Mouse (Mus musculus): ENCODE measurements around the gene Lrrc2. TPM values are rescaled to one million over a fixed set of nuclear protein-coding genes. Genes with fewer than 3 reads are reported as not detected.
A peak's percentile ranks its signal among the peaks of the same experiment; 100 is the strongest.

Lrrc2 gene
- polyA plus RNA-seq, 1 experiment from 2014 or later = 0.32 TPM

DNA sequence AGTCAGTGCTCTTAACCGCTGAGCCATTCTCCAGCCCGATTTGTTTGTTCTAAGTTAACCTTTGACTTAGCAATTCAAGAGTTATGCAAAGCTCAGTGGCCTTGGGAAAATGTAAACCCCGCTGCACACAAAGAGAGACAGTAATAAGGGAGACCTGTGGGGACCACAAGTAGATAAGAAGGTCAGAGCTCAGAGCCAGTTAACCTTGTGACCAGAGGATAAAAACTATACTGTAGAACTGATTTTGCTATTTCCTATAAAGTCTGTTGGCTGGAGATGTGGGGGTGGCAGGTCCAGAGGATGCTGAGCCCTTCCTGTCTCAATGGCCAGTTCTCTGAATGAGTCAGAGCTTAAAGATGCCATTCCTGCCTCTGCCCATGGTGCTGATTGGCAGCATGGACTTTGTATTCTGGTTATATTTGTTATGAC lies 42.0 kb downstream of the Lrrc2 start:
- Histone ChIP-seq H3K36me3 (no peaks in the 10 kb centered on the region), H3K4me2 (no peak overlapping the region), H3K4me3 (no peak overlapping the region), H3K27me3 (no peaks in the 10 kb centered on the region), H3K4me1 (peaks cover 5% of the 10 kb centered on the region; the same call in 1 of the 2 replicates), H3K27ac (no peak overlapping the region), H3K9me3 (no peaks in the 10 kb centered on the region), H3K9ac (no peak overlapping the region)
- no peak for ATAC-seq (ENCODE audit: insufficient number of reproducible peaks, low FRiP score, low TSS enrichment, low read depth)
- 49% methylated on average over 3 of the region's 3 CpGs for WGBS

DNA sequence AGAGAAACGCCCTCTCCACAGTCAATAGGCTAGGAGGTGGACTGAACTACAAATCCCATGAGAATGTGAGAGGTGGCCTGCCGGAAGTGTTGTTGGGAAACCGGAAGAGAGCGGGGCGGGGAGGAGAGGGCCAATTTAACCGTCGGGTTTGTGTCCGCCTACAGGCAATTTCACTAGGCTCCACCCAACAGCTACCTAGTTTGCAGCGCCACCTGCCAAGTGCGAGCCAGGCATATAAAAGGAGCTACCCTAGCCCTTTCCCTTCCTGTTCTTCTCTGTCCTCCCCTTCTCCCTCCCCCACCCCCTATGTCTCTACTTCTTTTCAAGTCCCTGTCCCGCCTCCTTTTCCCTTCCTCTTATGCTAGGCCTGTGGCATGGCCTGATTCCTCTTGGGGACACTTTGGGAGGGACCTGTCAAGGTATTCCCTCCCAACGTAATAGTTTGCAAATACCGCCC lies 43.4 kb downstream of the Lrrc2 start:
- no peaks in the 10 kb centered on the region for H3K36me3 ChIP-seq
- peak overlapping the region; percentile 47 for H3K4me2 ChIP-seq
- H3K27ac ChIP-seq = no peak overlapping the region
- peaks cover 5% of the 10 kb centered on the region; the same call in 1 of the 2 replicates for H3K4me1 ChIP-seq
- peak overlapping the region; percentile 23; the same call in 1 of the 2 replicates for H3K9ac ChIP-seq
- no peaks in the 10 kb centered on the region for H3K27me3 ChIP-seq
- H3K9me3 ChIP-seq = no peaks in the 10 kb centered on the region
- H3K4me3 ChIP-seq = peak overlapping the region; percentile 43
- WGBS = 6% methylated on average over 13 of the region's 13 CpGs
- ATAC-seq (ENCODE audit: insufficient number of reproducible peaks, low FRiP score, low TSS enrichment, low read depth) = 0 out of 2 replicates have a peak, but pooled peaks have one; percentile 57

GRCm38 (mm10) chr9:110997245-110997644 lies 45.9 kb downstream of the Lrrc2 start:
- no peak for ATAC-seq (ENCODE audit: insufficient number of reproducible peaks, low FRiP score, low TSS enrichment, low read depth)
- Histone ChIP-seq H3K4me3 (no peak overlapping the region), H3K4me1 (peaks cover 5% of the 10 kb centered on the region; the same call in 1 of the 2 replicates)

GRCm38 (mm10) chr9:110999056-110999455 lies 47.7 kb downstream of the Lrrc2 start:
- H3K9me3 ChIP-seq = no peaks in the 10 kb centered on the region
- no peak for ATAC-seq (ENCODE audit: insufficient number of reproducible peaks, low FRiP score, low TSS enrichment, low read depth)
- H3K9ac ChIP-seq = no peak overlapping the region
- H3K4me2 ChIP-seq = no peak overlapping the region
- 86% methylated on average over 2 of the region's 2 CpGs for WGBS
- no peaks in the 10 kb centered on the region for H3K36me3 ChIP-seq
- H3K27ac ChIP-seq = no peak overlapping the region
- H3K4me1 ChIP-seq = peaks cover 5% of the 10 kb centered on the region; the same call in 1 of the 2 replicates
- H3K27me3 ChIP-seq = no peaks in the 10 kb centered on the region
- no peak overlapping the region for H3K4me3 ChIP-seq

More at GRCm38 (mm10) chr9:110997245-110997644, 45.9 kb downstream of the Lrrc2 start:
- Histone ChIP-seq H3K27ac (no peak overlapping the region), H3K4me2 (no peak overlapping the region), H3K27me3 (no peaks in the 10 kb centered on the region), H3K36me3 (no peaks in the 10 kb centered on the region), H3K9ac (no peak overlapping the region), H3K9me3 (no peaks in the 10 kb centered on the region)
- 5% methylated on average over 5 of the region's 5 CpGs for WGBS

DNA sequence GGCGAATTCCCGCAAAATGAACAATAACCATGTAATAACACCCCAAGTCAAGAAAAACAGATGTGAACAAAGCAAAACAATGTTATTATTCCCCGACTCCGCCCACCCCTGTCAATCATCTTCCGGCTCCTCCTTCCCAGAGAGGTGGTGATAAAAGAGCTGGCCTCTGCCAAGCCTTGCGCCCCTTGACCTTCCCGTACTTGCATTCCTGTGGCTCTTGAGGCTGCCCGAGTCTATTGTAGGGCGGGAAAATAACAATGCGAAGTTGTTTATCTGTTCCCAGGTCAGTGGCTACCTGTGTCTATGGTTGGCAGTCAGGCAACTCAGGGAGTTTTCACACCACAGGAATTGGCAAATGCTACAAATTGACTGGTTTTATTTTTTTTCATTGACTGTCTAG lies 48.5 kb downstream of the Lrrc2 start:
- Histone ChIP-seq H3K9ac (no peak overlapping the region), H3K4me3 (no peak overlapping the region), H3K36me3 (no peaks in the 10 kb centered on the region), H3K27me3 (no peaks in the 10 kb centered on the region), H3K27ac (no peak overlapping the region), H3K9me3 (no peaks in the 10 kb centered on the region), H3K4me2 (no peak overlapping the region), H3K4me1 (peaks cover 1% of the 10 kb centered on the region; the same call in 1 of the 2 replicates)
- no peak for ATAC-seq (ENCODE audit: insufficient number of reproducible peaks, low FRiP score, low TSS enrichment, low read depth)
- WGBS = 71% methylated on average over 10 of the region's 10 CpGs

- Histone ChIP-seq H3K27ac (no peak overlapping the region), H3K9me3 (no peaks in the 10 kb centered on the region), H3K9ac (no peak overlapping the region), H3K36me3 (no peaks in the 10 kb centered on the region), H3K4me1 (no peaks in the 10 kb centered on the region), H3K4me3 (no peak overlapping the region), H3K4me2 (no peak overlapping the region), H3K27me3 (no peaks in the 10 kb centered on the region)
- ATAC-seq (ENCODE audit: insufficient number of reproducible peaks, low FRiP score, low TSS enrichment, low read depth) = no peak
- 85% methylated on average over 12 of the region's 12 CpGs for WGBS
Observed at GRCm38 (mm10) chr9:111001621-111002020, 50.3 kb downstream of the Lrrc2 start.

DNA sequence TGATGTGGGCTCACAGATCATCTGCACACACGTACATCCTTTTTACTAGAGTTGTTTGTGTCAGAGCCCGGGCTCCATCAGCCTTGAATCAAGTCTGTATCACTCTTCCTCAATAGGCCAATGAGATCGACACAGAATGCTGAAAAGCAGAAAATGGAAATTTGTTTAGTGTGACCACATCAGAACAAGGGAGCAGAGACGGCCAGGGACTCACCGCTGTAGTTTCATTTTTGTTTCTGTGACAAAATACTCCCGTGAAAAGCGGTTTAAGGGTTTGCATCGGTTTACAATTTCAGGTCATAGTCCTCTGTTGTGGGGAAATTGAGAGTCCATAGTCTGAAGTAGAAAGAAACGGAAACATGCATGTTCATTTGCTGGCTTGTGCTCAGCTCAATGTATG lies 51.9 kb downstream of the Lrrc2 start:
- H3K27ac ChIP-seq = no peak overlapping the region
- H3K4me1 ChIP-seq = no peaks in the 10 kb centered on the region
- H3K27me3 ChIP-seq = no peaks in the 10 kb centered on the region
- no peak overlapping the region for H3K4me2 ChIP-seq
- 86% methylated on average over 9 of the region's 9 CpGs for WGBS
- no peak for ATAC-seq (ENCODE audit: insufficient number of reproducible peaks, low FRiP score, low TSS enrichment, low read depth)
- no peaks in the 10 kb centered on the region for H3K36me3 ChIP-seq
- H3K4me3 ChIP-seq = no peak overlapping the region
- no peaks in the 10 kb centered on the region for H3K9me3 ChIP-seq
- no peak overlapping the region for H3K9ac ChIP-seq

- Histone ChIP-seq H3K4me3 (no peak overlapping the region), H3K36me3 (no peaks in the 10 kb centered on the region), H3K9me3 (no peaks in the 10 kb centered on the region), H3K27ac (no peak overlapping the region), H3K4me2 (no peak overlapping the region), H3K27me3 (no peaks in the 10 kb centered on the region), H3K9ac (no peak overlapping the region), H3K4me1 (no peaks in the 10 kb centered on the region)
- ATAC-seq (ENCODE audit: insufficient number of reproducible peaks, low FRiP score, low TSS enrichment, low read depth) = no peak
- WGBS = 86% methylated on average over 2 of the region's 2 CpGs
Observed at GRCm38 (mm10) chr9:111006544-111006943, 55.2 kb downstream of the Lrrc2 start.

DNA sequence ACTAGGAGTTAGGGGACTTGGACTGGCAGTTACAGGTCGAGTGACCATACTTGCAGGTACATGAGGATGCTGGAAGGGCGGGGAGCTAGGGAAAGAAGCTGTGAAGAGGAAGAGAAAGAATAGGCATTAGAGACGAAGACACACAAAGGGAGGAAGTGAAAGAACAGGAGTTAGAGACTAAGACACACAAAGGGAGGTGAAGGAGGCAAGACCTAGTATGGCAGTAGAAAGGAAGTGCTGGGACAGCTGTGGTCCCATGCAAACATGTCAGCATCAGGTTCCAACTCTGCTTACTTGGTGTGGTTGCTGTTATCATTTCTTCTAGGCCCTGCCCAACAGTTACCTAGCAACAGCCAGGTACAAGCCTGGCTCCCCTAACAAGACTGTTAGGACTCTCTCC lies 58.4 kb downstream of the Lrrc2 start:
- Histone ChIP-seq H3K4me2 (no peak overlapping the region), H3K27ac (no peak overlapping the region), H3K36me3 (no peaks in the 10 kb centered on the region), H3K9me3 (no peaks in the 10 kb centered on the region), H3K9ac (no peak overlapping the region), H3K4me1 (no peaks in the 10 kb centered on the region), H3K27me3 (no peaks in the 10 kb centered on the region), H3K4me3 (no peak overlapping the region)
- WGBS = 77% methylated on average over 3 of the region's 3 CpGs
- no peak for ATAC-seq (ENCODE audit: insufficient number of reproducible peaks, low FRiP score, low TSS enrichment, low read depth)

DNA sequence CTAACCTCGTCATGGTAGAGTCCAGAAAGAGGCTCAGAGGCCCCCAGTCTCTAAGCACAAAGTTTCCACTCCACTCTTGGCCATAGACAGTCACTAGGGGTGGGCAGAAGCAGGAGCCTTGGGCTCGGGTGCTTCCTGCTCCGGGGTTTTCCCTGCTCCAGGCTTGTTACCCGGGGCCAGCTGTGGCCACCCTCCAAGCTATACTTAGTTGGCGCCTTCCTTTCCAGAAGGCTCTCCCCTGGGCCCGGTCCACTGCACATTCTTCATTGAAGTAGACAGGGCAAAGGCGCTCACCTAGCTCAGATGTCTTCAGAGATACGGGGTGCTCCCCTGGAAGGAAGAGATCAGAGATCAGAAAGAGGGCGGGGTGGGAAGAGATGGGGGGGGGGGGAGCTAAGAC lies 60.2 kb downstream of the Lrrc2 start:
- no peak for ATAC-seq (ENCODE audit: insufficient number of reproducible peaks, low FRiP score, low TSS enrichment, low read depth)
- Histone ChIP-seq H3K9ac (no peak overlapping the region), H3K36me3 (no peaks in the 10 kb centered on the region), H3K4me2 (no peak overlapping the region), H3K27ac (no peak overlapping the region), H3K4me1 (no peaks in the 10 kb centered on the region), H3K9me3 (no peaks in the 10 kb centered on the region), H3K4me3 (no peak overlapping the region), H3K27me3 (no peaks in the 10 kb centered on the region)
- 81% methylated on average over 9 of the region's 9 CpGs for WGBS

DNA sequence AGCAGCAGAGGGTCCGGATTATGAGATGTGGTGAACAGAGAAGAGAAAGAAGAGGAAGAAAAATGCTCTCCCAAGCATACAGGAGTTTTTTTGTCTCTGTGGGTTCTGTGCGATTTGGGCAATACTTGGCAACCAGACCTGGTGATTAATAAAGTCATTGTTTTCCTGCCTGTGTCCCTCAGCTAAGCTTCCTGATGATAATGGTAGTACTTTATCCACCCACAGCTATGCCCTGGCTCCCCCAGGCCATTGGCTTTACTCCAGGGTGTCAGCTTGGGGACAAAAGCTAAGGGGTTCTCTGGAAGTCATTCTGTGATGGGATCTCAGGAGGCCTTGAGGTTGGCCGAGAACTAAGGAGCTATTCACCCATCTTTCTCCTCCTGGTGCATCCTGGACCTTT lies 60.7 kb downstream of the Lrrc2 start:
- Histone ChIP-seq H3K27ac (no peak overlapping the region), H3K4me3 (no peak overlapping the region), H3K9me3 (no peaks in the 10 kb centered on the region), H3K27me3 (no peaks in the 10 kb centered on the region), H3K4me1 (no peaks in the 10 kb centered on the region), H3K36me3 (no peaks in the 10 kb centered on the region), H3K4me2 (no peak overlapping the region), H3K9ac (no peak overlapping the region)
- WGBS = 81% methylated on average over 3 of the region's 3 CpGs
- no peak for ATAC-seq (ENCODE audit: insufficient number of reproducible peaks, low FRiP score, low TSS enrichment, low read depth)

DNA sequence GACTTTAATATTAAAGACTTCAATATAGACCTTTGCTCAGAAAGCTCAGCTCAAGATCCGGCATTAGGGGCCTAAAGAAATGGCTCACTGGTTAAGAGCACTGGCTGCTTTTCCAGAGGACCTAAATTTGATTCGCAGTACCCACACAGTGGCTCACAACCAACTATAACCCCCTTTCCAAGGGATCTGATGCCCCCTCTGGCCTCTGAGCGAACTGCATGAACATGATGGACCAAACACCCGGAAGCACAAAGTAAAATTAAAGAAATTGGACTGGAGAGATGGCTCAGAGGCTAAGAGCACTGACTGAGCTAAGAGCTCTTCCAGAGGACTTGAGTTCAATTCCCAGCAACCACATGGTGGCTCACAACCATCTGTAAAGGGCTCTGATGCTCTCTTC lies 64.3 kb downstream of the Lrrc2 start:
- no peak overlapping the region for H3K9ac ChIP-seq
- no peak overlapping the region for H3K27ac ChIP-seq
- H3K27me3 ChIP-seq = no peaks in the 10 kb centered on the region
- H3K4me1 ChIP-seq = no peaks in the 10 kb centered on the region
- ATAC-seq (ENCODE audit: insufficient number of reproducible peaks, low FRiP score, low TSS enrichment, low read depth) = no peak
- no peak overlapping the region for H3K4me3 ChIP-seq
- no peaks in the 10 kb centered on the region for H3K36me3 ChIP-seq
- no peaks in the 10 kb centered on the region for H3K9me3 ChIP-seq
- WGBS = 82% methylated on average over 4 of the region's 4 CpGs
- no peak overlapping the region for H3K4me2 ChIP-seq

DNA sequence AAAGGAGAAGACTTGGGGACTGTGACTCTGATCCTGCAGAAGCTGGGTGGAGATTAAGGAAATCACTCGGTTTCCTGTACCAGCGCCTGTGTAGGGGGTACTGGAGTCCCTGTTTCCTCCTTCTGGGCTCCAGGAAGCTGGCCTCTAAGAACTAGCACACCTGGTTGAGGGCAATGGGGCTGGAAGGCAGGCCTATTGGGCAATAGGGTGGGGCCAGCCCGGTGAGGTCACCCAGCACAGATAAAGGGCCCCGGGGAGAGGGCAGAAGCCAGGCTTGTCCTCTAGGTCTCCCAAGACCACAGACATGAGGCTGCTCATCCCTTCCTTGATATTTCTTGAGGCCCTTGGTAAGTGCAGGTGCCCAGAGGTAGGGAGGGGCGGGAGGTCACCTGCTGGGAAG lies 67.7 kb downstream of the Lrrc2 start, which contains the start of gene Ltf:
Gene Ltf, plus strand, starts transcription at position 250 of the 400 bp plus-strand sequence.
- no peaks in the 10 kb centered on the region for H3K27me3 ChIP-seq
- no peak within 1 kb of the TSS for H3K4me3 ChIP-seq
- no peak within 1 kb of the TSS for H3K9ac ChIP-seq
- no peaks in the 10 kb centered on the region for H3K36me3 ChIP-seq
- 77% methylated on average over 5 of the region's 5 CpGs for WGBS
- no peak within 1 kb of the TSS for H3K4me2 ChIP-seq
- H3K27ac ChIP-seq = no peak within 1 kb of the TSS
- no peaks in the 10 kb centered on the region for H3K4me1 ChIP-seq
- H3K9me3 ChIP-seq = no peaks in the 10 kb centered on the region
- ATAC-seq (ENCODE audit: insufficient number of reproducible peaks, low FRiP score, low TSS enrichment, low read depth) = no peak

Data from limb, embryonic 15.5 days (tissue).